Mouse (Mus musculus): Measurements from ENCODE around the gene Pkp3.

The Pkp3 gene

DNA sequence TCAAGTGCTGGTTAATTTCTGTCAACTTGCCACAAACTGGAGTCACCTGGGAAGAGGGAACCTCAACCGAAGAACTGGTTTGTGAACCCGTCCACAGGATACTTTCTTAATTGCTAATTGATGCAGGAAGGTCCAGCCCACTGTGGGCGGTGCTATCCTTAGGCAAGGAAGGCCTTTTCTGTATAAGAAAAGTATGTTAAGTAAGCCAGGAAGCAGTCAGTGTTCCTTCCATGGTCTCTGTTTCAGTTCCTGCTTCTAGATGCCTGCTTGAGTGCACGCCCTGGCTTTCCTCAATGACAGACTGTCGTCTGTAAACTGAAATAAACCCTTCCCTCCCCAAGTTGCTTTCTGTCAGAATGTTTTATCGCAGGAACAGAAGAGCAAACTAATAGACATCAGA, 21.0 kb upstream of the Pkp3 start:
- no peak for DNase-seq (ENCODE audit: low spot score in 2 of 2)

DNA sequence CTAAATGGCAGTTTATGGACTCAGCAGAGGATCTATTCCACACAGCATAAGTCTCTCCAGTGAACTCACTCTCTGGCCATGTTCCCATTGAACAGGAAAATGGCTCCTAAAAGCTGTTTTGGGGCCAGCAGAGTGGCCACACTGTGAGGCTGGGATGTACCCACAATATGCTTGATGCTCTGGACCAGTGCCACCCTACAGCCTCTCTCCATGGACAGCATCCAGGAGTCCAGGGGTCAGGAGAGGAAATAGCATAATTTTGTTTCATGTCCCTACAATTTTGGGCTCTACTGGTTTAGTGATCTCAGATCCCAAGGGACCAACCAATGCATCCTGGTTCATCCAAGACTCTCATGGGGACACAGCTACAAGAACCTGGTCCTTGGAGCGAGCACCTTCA, 20.5 kb upstream of the Pkp3 start:
- DNase-seq (ENCODE audit: low spot score in 2 of 2), result no peak

DNA sequence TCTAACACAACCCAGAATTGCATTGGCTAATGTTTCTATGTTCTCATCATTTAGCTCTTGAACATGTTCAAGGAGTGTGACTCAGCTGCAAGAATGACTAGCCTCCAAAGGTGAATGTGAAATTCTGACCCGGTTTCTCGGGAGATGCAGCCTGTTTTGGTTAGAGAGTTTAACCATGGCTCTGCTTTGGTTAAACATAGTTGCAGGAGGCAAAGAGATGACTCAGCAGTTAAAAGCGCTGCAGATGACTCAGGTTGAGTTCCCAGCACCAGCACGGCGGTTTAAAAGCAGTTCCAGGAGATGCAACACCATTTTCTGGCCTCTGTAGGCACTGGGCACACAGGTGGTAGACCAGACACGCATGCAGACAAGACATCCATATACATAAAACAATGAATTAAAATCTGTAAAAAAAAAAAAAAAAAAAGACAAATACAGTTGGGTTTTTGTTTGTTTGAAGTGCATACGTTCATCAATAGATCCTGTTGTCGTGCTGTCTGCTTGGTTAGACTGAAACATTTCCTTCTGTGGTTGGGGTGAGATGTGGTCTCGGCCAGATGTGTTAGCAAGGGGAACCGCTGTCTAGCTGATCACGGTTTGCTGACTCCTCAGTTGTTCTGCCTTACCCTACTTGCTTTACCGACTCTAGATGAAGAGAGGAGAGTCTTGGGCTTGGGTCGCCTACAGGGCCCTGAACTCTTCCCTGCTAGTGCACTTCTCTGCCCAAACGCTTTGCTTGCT, 19.2 kb upstream of the Pkp3 start:
- DNase-seq (ENCODE audit: low spot score in 2 of 2), result no peak

DNA sequence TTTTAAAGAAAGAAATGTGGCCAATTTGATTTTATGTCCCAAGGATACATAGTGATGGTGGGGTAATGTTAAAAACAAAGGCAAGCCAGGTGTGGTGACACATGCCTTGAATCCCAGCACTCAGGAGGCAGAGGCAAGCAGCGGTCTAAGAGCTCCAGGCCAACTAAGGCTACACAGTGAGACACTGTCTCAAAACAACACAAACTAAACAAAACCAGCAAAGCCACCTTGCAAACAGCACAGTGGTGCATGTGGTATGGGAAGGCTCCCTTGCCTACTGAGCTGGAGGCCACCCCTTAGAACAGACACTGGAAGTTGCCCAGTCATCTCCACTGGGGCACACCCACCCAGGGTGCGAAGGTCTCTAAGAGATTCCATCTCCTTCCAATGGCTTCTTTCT, 18.1 kb upstream of the Pkp3 start:
- no peak for DNase-seq (ENCODE audit: low spot score in 2 of 2)

DNA sequence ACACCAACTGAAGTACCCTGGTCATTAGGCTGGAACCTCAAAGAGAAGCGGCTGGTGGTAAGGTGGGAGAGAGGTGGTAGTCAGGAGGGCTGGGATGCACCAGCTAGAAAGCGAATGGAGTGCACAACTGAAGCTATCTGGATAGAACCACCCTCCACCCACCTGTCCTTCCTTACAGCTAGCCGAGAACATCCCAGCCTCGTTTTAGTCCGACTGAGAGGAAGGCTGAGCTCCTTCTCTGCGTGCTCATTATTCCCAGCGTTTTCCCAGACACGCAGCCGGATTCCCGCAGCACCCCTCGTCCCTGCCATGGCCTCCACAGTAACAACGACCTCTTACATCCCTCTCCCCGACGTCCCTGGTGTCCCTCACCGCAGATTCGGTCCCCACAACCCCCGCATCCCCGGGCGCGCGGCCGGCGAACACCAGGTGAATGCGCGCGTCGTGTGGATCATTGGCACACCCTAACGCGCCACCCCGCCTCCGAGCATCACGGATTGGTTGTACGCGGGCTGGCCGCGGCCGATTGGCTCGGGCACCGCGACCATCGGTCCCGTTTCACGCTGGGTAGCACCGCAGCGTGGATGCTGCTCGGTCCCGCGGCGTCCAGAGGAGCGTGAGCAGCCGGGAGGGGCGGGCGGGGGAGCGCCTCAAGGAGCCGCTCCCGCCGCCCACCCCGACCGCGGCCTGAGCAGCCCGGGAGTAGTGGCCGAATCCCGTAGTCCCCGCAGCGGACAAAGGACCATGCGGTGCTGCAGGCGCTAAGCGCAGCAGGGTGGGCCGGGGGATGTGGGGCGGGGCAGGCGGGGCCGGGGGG, 17.4 kb upstream of the Pkp3 start, which contains the start of gene B4galnt4:
Gene B4galnt4 (plus strand): TSS at position 679 of the 817 bp plus-strand sequence.
- DNase-seq (ENCODE audit: low spot score in 2 of 2), result peak; percentile 84 to 93

DNA sequence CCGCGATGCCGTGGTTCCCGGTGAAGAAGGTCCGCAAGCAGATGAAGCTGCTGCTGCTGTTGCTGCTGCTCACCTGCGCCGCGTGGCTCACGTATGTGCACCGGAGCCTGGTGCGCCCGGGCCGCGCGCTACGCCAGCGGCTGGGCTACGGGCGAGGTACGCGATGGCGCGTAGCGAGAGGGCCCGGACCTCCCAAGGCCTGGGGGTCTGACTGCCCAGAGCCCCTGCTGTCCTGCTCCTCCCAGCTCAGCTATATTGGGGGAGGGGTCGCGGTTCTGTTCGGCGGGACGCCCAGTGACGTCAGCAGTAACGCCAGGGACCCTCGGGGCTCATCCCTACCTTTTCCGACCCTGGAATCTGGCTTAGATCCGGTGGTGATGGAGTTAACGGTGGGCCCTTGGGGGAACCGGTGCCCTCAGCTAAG, 16.7 kb upstream of the Pkp3 start:
- no peak for DNase-seq (ENCODE audit: low spot score in 2 of 2)

DNA sequence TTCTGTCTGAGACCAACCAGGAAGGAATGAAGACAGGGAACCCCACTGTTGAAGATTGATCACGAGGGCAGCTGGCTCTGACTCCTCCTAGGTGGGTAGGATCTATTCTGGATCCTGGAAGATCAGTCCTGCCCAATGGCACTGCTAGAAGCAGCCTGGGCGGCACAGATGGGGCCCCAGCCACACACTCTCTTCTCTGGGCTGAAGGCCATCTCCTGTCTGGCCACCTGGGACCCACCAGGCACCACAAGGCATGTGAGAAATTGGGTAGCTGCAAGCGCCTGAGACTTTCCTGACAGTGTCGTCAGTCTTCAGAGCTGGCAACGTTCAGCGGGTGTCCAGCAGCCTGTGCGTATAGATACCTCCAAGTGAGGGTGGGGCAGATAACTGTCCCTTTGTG, 15.5 kb upstream of the Pkp3 start:
- peak in 1 of 2 experiments; percentile 37 for DNase-seq (ENCODE audit: low spot score in 2 of 2)

DNA sequence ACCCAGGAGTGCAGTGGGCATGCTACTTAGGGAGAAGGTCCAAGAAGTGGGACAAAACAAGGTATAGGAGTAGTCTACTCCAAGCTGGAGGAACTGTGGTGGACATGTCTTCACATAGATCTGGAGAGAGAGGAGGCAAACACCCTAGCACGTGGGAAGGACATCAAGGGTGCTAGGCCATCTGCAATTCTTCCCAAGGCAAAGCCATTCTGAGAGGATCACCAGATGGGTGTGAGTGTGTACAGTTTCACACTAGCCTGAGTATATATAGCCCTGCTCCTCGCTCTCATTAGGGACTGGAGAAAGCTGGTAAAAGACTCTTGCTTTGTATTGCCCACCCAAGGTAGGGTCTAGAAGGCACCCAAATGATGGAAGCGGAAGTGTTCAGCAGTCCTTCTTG, 14.7 kb upstream of the Pkp3 start:
- DNase-seq (ENCODE audit: low spot score in 2 of 2), result no peak

DNA sequence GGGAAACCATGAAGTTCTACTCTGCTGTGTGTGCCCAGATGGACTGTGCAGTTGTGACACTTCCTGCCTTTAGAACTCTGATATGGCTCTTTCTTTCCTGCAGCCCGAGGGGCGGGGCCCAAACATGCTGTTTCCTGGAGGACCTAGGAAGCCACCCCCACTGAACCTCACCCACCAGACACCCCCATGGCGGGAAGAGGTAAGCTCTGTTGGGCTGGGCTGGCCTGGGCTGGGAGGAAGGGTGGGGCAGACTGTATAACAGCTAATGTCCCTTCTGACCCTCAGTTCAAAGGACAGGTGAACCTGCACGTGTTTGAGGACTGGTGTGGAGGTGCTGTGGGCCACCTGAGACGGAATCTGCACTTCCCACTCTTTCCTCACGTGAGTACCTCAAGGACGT, 13.8 kb upstream of the Pkp3 start:
- no peak for DNase-seq (ENCODE audit: low spot score in 2 of 2)

DNA sequence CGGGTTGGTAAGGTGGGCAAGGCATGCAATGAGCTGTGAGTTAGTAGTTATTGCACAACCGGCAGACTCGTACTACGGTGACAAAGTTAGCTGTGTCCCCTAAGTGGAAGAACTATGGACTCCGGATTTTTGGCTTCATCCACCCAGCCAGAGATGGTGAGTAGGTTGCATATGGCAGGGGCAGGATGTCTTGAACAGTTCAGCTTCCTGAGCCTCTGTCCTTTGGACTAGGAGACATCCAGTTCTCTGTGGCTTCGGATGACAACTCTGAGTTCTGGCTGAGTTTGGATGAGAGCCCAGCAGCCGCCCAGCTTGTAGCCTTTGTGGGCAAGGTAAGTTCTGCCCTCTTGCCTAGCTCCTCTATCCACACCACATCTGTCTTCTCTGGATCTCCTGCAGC, 13.4 kb upstream of the Pkp3 start:
- DNase-seq (ENCODE audit: low spot score in 2 of 2), result no peak

DNA sequence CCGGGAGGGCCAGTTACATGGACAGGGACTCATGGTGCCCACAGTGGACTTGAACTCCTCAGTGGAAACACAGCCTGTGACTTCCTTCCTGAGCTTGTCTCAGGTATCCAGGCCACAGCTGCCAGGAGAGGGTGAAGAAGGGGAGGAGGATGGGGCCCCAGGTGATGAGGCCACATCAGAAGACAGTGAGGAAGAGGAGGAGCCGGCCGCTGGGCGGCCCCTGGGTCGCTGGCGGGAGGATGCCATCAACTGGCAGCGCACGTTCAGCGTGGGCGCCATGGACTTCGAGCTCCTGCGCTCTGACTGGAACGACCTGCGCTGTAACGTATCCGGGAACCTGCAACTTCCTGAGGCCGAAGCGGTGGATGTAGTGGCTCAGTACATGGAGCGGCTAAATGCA, 9.7 kb upstream of the Pkp3 start:
- DNase-seq (ENCODE audit: low spot score in 2 of 2), result no peak

DNA sequence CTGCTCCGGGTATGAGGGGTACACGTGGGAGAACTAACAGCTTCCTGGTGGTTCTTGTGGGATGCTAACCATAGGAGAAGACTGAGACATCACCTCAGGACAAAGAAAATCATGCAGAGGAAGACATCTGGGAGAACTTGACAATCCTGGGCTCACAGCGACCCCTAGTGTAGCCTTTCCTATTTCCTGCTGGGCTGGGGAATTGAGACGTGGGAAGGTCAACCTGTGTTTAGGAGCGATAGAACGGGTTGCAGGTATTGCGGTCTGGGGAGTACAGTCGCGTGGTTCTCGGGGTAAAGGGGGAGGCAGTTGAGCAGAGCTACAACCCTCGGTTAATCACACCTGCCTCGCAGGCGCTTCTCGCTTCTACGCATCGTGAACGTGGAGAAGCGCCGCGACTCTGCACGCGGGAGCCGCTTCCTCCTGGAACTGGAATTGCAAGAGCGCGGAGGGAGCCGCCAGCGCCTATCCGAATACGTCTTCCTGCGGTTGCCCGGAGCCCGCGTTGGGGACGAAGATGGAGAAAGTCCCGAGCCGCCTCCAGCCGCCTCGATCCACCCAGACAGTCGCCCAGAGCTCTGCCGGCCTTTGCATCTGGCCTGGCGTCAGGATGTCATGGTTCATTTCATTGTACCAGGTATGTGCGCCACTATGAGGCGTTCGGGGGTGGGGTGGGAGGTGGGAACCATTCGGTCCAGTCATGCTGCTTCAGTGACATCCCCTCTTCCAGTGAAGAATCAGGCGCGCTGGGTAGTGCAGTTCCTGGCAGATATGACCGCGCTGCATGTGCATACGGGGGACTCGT, 7.8 kb upstream of the Pkp3 start:
- peak in 1 of 2 experiments; percentile 87 for DNase-seq (ENCODE audit: low spot score in 2 of 2)

DNA sequence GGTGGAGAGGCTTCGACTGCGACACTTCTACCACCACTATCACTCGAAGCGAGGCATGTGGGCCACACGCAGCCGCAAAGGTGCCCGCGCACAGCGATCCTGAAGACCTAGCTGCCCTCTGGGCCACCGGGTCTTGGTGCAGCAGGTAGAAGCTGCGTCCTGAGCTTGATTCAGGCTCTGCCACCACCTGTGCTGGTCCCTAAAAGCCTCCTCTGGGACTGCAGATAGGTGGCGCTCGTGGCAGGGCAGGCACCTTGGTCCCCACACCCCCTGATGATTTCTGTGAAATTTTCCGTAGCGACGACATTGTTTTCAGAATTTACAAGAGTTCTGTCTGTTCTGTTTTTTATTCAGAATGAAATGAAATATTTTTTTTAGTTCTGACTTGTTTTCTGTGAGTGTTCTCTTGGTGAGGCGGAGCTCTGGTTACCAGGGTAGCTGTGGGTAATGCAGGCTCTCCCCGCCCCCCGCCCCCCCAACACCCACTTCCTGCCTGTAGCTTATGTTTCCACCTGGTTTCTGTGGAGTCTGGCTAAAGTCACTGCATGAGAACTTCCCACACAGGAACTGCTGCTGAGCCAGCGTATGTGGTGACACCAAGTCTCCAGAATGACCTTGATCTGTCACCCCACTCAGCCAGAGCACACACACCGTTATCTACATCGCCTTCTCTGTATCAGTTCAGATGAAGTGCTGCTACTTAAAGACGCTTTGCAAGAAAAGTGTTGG, 5.8 kb upstream of the Pkp3 start:
- DNase-seq (ENCODE audit: low spot score in 2 of 2), result peak in 1 of 2 experiments; percentile 24

DNA sequence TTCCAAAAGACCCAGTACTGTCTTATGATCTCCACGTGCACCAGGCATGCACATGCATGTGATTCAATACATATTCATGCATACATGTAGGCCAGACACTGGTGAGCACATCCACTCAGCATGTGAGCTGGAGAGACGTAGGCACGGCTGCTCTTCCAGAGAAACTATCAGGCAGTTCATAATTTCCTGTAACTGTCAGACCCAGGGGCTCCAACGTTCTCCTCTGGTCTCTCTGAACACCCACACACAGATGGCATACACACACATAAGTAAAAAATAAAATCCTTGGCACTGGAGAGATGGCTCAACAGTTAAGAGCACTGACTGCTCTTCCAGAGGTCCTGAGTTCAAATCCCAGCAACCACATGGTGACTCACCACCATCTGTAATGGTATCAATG, 4.2 kb upstream of the Pkp3 start:
- DNase-seq (ENCODE audit: low spot score in 2 of 2), result peak in 1 of 2 experiments; percentile 26

DNA sequence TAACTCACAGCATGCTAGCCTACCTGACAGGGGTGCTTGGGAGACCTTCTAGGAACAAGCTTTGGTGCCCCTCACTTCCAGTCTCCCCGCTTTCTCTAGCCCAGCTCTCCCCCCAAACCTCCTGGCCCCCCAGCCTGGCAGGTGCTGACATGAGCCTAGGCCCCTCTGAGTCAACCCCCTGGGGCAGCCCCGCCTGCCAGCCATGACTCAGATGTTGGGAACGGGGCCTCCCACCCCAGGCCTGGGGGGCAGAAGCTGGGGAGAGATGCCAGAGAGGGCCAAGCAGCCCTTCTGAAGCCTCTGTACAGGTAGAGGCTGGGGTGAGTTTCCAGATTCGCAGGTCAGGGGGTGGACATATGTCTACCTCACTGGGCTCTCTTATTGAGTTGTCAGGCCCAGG, 858 bp downstream of the Pkp3 start:
- no peak for DNase-seq (ENCODE audit: low spot score in 2 of 2)

DNA sequence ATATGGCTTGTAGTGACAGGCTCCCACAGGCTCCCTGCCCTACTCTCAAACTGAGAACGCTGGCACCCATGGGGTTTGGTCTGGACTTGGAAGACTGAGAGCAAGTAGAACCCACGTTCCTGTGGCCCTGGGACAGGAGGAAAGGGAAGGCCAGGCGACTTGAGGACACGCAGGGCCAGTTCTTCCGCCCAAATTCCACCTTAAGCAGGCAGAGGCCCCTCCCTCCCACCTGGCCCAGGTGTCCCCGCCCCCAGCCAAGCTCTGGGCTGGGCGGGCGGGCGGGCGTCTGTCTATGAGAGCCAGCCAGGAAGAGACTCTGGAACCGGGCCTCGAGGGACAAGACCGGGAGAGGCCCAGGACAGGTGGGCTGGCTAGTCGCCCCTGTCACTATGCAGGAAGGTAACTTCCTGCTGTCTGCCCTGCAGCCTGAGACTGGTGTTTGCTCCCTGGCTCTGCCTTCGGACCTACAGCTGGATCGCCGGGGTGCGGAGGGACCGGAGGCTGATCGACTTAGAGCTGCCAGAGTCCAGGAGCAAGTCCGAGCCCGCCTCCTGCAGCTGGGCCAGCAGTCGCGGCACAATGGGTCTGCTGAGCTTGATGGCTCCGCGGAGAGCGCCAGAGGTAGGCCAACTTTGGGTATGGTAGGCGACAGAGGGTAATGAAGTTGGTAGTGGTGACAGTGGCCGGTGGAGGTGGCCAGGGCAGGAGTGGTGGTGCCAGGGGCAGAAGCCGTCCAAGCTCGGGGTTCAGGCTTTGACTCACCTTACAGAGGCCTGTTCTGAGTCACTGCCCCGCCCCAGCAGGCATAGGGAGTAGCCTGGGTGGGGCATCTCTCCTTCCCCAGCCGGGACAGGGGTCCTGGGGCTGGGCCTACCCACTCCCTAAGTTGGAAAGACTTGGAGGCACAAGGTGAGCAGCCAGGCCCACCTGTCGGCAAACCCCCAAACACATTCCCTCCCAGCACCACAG, 1.7 kb downstream of the Pkp3 start:
- DNase-seq (ENCODE audit: low spot score in 2 of 2), result no peak

DNA sequence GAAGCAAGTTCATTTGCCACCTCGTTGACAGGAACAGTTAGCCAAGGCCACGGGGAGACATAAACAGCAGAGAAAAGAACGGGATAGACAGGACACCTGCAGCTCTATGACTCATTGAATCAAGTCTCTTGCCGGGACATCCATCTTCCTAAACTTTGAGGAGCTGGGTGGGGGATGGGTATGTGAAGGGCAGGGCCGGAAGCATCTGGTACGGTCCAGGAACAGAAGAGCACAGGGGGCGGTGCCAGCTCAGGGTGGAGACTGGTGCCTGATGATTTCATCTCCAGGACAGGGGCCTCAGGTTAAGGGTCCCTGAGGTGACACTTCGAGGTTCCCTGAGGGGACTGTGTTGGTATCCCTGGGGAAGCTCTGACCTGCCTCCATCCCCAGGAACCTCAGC, 9.9 kb downstream of the Pkp3 start:
- no peak for DNase-seq (ENCODE audit: low spot score in 2 of 2)

DNA sequence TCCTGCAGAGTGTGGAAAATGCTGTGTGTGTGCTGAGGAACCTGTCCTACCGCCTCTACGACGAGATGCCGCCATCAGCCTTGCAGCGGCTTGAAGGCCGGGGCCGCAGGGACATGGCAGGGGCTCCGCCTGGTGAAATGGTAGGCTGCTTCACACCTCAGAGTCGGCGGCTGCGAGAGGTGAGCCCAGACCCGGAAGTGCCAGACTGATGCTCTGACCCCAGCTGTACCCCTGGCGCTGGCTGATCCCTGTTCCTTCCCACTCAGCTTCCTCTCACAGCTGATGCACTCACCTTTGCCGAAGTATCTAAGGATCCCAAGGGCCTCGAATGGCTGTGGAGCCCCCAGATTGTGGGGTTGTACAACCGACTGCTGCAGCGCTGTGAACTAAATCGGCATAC, 10.5 kb downstream of the Pkp3 start:
- no peak for DNase-seq (ENCODE audit: low spot score in 2 of 2)

DNA sequence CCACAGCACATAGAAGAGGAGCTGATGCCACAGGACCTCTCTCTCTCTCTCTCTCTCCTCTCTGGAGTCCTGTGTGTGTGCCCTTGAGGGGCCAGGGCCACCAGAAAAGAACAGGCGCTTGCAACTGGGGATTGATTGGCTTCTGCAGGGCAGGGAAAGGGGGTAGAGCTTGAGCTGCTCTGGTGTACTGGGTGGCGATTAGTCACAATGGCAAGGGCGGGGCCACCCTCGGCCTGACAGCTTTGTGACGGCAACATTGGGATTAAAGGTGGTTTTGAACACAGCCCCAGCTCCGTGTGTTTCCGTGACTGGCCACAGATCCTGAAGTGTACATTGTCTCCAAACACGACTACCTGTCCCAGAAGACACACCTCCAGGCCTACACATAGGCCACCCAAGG, 12.2 kb downstream of the Pkp3 start:
- DNase-seq (ENCODE audit: low spot score in 2 of 2), result no peak

DNA sequence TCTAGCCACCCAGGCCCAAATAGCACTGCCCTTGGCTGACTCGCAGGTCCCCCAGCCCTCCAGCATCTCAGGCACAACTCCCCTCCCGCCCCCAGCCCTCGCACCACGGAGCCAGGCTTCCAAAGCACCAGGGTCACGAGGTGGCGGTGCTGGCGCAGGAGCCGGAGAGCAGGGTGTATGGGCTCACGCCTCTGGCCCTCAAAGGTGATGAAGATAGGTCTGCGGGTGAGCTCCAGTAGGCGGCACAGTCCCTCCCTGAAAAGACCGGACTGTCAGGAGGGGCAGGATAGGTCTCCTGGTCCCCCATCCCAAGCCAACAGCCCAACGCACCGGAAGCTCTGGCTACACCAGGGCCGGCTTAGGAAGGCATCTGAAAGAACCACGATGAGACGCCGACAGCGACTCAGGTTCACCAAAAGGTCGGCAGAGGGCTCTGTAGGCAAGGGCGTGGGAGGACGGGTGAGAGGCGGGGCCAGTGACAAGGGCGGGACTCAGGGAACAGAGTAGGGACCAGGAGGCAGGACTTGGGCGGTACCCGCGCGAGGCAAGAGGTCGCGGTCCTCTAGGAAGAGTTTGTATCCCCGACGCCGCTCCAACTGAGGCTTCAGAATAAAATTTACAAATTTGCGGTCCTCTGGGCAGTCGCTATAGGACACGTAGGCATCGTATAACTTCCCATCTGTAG, 14.2 kb downstream of the Pkp3 start:
- DNase-seq (ENCODE audit: low spot score in 2 of 2), result peak in 1 of 2 experiments; percentile 58

Data from left cerebral cortex, adult 9 months (tissue).